Mouse (Mus musculus): ENCODE results near the gene Scube1. TPM values are rescaled to one million over a fixed set of nuclear protein-coding genes. Genes with fewer than 3 reads are reported as not detected.

The Scube1 gene
- polyA plus RNA-seq, 1 experiment: 6.3 TPM

DNA sequence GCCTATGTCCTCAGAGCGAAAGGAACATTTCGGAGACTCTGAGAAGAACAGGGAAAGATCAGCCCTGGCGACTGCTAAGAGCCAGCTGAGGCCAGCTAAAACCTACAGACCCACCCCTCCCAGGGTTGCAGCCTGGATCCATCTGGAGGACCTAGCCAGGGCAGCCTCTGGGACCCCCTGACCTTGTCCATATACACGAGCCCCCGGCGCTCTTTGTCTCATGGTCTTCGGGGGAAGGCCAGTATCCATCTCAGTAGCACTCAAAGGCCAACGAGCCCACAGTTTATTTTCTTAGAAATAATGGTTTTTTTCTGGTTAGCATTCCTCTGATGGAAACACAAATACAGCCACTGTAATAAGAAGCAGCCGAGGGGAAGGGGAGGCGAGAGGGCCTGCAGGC lies 12.0 kb downstream of the Scube1 start:
- no peaks in the 10 kb centered on the region for H3K4me1 ChIP-seq (ENCODE audit: control insufficient read depth, insufficient read depth, low read length)

DNA sequence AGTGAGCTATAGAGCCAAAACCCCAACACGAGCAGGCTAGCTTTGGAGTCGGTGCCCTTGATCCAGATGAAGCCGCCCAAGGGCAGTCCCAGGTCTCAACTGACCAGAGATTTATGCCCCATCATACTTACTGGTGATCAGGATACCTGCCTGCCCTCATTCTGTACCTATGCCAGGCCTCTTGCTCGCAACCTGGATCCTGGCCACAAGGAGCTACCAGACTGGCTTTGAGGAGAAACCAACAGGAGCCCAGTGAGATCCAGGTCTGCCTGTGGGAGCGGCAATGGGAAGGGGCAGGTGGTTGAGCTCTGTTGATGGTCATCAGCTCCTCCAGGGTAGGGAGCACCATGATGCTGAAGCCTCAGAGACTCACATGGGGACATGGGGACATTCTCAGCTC lies 12.5 kb downstream of the Scube1 start:
- no peak overlapping the region for H3K27ac ChIP-seq (ENCODE audit: insufficient read depth, low read length)
- H3K4me3 ChIP-seq (ENCODE audit: insufficient read depth, low read length): no peak overlapping the region
- H3K4me1 ChIP-seq (ENCODE audit: control insufficient read depth, insufficient read depth, low read length): no peaks in the 10 kb centered on the region
- no peak for TF ChIP-seq CTCF (IDR thresholded peaks at IDR 0.05; ENCODE audit: borderline replicate concordance, insufficient read depth, low read length)
- no peak for TF ChIP-seq POLR2A (IDR thresholded peaks at IDR 0.05; ENCODE audit: low read depth, low read length)

More for the DNA sequence above, 12.0 kb downstream of the Scube1 start:
- TF ChIP-seq POLR2A (IDR thresholded peaks at IDR 0.05; ENCODE audit: low read depth, low read length) (no peak), CTCF (IDR thresholded peaks at IDR 0.05; ENCODE audit: borderline replicate concordance, insufficient read depth, low read length) (no peak)
- H3K27ac ChIP-seq (ENCODE audit: insufficient read depth, low read length): no peak overlapping the region
- H3K4me3 ChIP-seq (ENCODE audit: insufficient read depth, low read length): no peak overlapping the region

DNA sequence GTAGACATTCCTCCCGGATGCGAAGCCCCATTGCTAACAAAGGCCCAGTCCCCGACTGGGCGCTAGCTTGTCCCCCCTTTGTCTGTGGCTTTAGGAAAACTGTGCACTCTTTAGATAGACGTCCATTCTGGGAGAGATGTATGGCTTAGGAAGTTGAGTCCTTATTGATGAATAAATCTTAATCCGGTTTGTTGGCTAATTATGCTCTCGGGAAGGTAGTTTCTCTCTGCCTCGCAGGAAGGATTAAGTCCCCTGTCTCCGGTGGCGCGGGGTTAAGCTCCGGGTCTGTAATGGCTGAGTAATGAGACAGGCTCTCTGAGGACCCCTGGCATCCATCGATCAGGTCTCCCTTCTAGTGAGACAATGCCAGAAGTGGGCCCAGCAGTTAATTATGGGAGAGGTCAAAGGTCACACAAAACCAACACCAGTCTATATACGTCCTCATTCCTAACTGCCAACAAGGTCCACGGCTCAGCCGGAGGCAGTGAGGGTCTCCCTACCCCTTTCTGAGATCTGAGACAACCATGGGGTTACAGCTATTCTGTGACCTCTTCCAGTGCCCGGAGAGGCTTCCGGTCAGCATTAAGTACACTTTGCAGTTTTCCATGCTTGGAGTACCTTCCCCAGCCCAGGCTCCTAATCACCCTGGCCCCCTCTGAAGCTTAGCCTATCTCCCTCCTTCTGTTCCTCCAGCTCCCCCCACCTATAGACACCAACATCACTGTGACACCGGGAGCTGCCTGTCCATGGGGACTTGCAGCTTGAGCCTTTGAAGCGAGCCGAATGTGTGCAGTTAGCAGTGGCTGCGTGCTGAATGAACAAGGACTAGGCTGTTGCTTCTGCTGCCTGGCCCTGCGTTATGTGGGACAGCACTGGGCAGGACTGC lies 14.7 kb downstream of the Scube1 start:
- peaks cover 4% of the 10 kb centered on the region; the same call in 1 of the 2 replicates for H3K4me1 ChIP-seq (ENCODE audit: control insufficient read depth, insufficient read depth, low read length)
- no peak overlapping the region; the same call in 1 of the 2 replicates for H3K27ac ChIP-seq (ENCODE audit: insufficient read depth, low read length)
- TF ChIP-seq POLR2A (IDR thresholded peaks at IDR 0.05; ENCODE audit: low read depth, low read length) (no peak), CTCF (IDR thresholded peaks at IDR 0.05; ENCODE audit: borderline replicate concordance, insufficient read depth, low read length) (no peak)
- H3K4me3 ChIP-seq (ENCODE audit: insufficient read depth, low read length): no peak overlapping the region

- Histone ChIP-seq H3K4me3 (ENCODE audit: insufficient read depth, low read length) (no peak overlapping the region), H3K4me1 (ENCODE audit: control insufficient read depth, insufficient read depth, low read length) (peaks cover 4% of the 10 kb centered on the region; the same call in 1 of the 2 replicates), H3K27ac (ENCODE audit: insufficient read depth, low read length) (no peak overlapping the region)
- TF ChIP-seq CTCF (IDR thresholded peaks at IDR 0.05; ENCODE audit: borderline replicate concordance, insufficient read depth, low read length) (no peak), POLR2A (IDR thresholded peaks at IDR 0.05; ENCODE audit: low read depth, low read length) (no peak)
These were observed 18.2 kb downstream of the Scube1 start for GRCm38 (mm10) chr15:83706528-83707199.

DNA sequence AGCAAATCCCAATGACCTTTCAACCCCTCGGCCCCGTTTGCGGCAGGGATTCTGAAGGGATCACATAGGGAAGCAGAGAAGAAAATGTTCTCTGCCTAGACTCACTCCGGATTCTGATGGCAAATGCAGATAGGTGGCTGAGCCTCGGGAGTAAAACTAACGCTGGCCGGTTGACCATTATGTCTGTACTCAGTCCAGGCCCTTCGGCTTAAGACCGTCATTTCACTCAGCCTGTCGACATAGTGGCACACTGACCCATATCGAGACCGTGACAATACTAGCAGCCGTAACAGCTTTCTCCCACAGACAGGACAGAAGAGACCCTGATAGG lies 24.3 kb downstream of the Scube1 start:
- Histone ChIP-seq H3K4me3 (ENCODE audit: insufficient read depth, low read length) (no peak overlapping the region), H3K27ac (ENCODE audit: insufficient read depth, low read length) (no peak overlapping the region), H3K4me1 (ENCODE audit: control insufficient read depth, insufficient read depth, low read length) (no peaks in the 10 kb centered on the region)
- no peak for TF ChIP-seq CTCF (IDR thresholded peaks at IDR 0.05; ENCODE audit: borderline replicate concordance, insufficient read depth, low read length)
- no peak for TF ChIP-seq POLR2A (IDR thresholded peaks at IDR 0.05; ENCODE audit: low read depth, low read length)

GRCm38 (mm10) chr15:83699834-83700592 lies 24.8 kb downstream of the Scube1 start:
- TF ChIP-seq POLR2A (IDR thresholded peaks at IDR 0.05; ENCODE audit: low read depth, low read length) (no peak), CTCF (IDR thresholded peaks at IDR 0.05; ENCODE audit: borderline replicate concordance, insufficient read depth, low read length) (no peak)
- Histone ChIP-seq H3K27ac (ENCODE audit: insufficient read depth, low read length) (no peak overlapping the region), H3K4me1 (ENCODE audit: control insufficient read depth, insufficient read depth, low read length) (no peaks in the 10 kb centered on the region), H3K4me3 (ENCODE audit: insufficient read depth, low read length) (no peak overlapping the region)

GRCm38 (mm10) chr15:83699132-83699833 lies 25.5 kb downstream of the Scube1 start:
- H3K4me3 ChIP-seq (ENCODE audit: insufficient read depth, low read length): no peak overlapping the region
- no peak overlapping the region for H3K27ac ChIP-seq (ENCODE audit: insufficient read depth, low read length)
- no peak for TF ChIP-seq POLR2A (IDR thresholded peaks at IDR 0.05; ENCODE audit: low read depth, low read length)
- TF ChIP-seq CTCF (IDR thresholded peaks at IDR 0.05; ENCODE audit: borderline replicate concordance, insufficient read depth, low read length): no peak
- H3K4me1 ChIP-seq (ENCODE audit: control insufficient read depth, insufficient read depth, low read length): no peaks in the 10 kb centered on the region

DNA sequence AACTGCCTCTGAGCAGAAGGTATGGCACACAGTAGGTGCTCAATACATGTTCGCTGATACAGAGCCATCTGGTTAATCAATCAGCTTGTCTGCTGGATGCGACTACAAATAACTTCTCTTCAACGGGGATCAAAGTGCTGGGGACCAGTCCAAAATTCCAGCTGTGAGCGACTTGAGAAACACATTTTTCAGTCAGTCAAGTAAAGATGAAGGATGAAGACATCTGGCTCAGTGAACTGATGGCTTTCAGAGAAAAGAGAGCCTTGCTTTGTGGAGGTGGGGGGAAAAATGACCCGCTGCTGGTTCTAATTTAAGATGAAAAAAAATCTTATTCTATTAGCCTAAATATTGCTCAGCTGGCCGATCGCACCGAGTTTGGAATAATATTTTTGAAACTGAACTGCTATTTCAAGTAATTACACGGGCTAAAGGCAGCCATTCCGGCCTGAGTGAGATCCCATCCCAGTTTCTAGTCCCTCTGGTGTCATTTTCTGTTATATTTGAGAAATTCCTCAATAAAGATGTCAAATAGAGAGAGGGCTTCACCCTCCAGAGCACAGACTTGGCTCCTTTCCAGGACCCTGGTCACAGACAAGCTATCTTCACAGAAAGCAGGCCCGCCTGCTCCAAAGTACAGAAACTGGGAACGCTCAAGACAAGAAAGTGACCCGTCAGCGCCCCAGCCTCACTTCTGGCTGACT lies 28.0 kb downstream of the Scube1 start:
- TF ChIP-seq POLR2A (IDR thresholded peaks at IDR 0.05; ENCODE audit: low read depth, low read length): no peak
- no peak for TF ChIP-seq CTCF (IDR thresholded peaks at IDR 0.05; ENCODE audit: borderline replicate concordance, insufficient read depth, low read length)
- H3K27ac ChIP-seq (ENCODE audit: insufficient read depth, low read length): no peak overlapping the region
- no peak overlapping the region for H3K4me3 ChIP-seq (ENCODE audit: insufficient read depth, low read length)
- no peaks in the 10 kb centered on the region for H3K4me1 ChIP-seq (ENCODE audit: control insufficient read depth, insufficient read depth, low read length)

DNA sequence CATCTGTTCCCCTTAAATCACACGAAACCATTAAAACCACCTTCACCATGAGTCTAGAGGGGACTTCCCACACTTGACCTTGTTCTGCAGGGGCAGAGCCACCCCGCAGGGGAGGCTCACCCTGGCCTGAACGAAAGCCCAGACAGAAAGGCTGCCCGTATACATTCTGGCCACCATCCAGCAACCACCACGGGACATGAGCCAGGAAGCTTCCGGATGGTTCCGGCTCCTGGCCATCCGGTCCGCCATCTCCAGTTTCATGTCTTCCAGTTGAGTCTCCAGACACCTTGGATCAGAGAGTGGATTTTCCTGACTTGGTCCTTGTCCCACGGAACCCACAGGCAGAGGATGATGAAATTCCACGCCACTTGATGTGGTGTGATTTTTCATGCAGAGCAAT lies 29.7 kb downstream of the Scube1 start:
- H3K4me3 ChIP-seq (ENCODE audit: insufficient read depth, low read length): no peak overlapping the region
- TF ChIP-seq POLR2A (IDR thresholded peaks at IDR 0.05; ENCODE audit: low read depth, low read length) (no peak), CTCF (IDR thresholded peaks at IDR 0.05; ENCODE audit: borderline replicate concordance, insufficient read depth, low read length) (no peak)
- H3K27ac ChIP-seq (ENCODE audit: insufficient read depth, low read length): no peak overlapping the region
- H3K4me1 ChIP-seq (ENCODE audit: control insufficient read depth, insufficient read depth, low read length): no peaks in the 10 kb centered on the region

Data from embryonic fibroblast, embryonic 13.5 days (primary cell).